Mouse (Mus musculus): ENCODE measurements around the gene Orai3.
"Not testable (repeated sequence)": the region's sequence is repeated elsewhere in the genome, so short reads cannot be mapped to it uniquely, and the experiment has no call there.

The Orai3 gene

GRCm38 (mm10) chr7:127769651-127770038 is at the start of gene Orai3:
Orai3 (plus strand) TSS chr7:127769815.
- DNase-seq (ENCODE audit: extremely low read depth, low read depth, low spot score): no peak

- DNase-seq (ENCODE audit: extremely low read depth, low read depth, low spot score): no peak
Measured at GRCm38 (mm10) chr7:127725490-127725889, 44.1 kb upstream of the Orai3 start.

- DNase-seq (ENCODE audit: extremely low read depth, low read depth, low spot score): no peak
Measured at GRCm38 (mm10) chr7:127725924-127726323, 43.7 kb upstream of the Orai3 start.

DNA sequence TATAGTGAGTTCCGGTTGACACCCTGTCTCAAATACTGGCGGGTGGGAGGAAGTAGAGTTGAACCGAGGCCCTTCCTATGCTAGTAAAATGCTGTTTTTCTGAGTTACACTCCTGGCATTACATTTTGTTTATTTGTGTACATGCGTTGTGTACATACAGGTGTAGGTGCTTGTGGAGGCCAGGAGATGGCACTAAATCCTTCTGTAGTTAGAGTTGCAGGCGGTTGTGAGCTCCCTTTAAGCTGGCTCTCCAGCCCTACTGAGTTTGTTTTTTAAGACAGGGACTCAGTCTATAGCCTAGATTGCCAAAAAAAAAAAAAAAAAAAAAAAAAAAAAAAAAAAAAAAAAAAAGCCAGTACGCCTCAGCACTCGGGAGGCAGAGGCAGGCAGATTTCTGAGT is 41.7 kb upstream of the Orai3 start:
- DNase-seq (ENCODE audit: extremely low read depth, low read depth, low spot score): no peak

GRCm38 (mm10) chr7:127730170-127730569 is 39.4 kb upstream of the Orai3 start:
- DNase-seq (ENCODE audit: extremely low read depth, low read depth, low spot score): no peak

- not testable (repeated sequence) for DNase-seq (ENCODE audit: extremely low read depth, low read depth, low spot score)
Measured at GRCm38 (mm10) chr7:127732066-127732465, 37.5 kb upstream of the Orai3 start, which contains the start of gene Ctf2. Ctf2 (minus strand) TSS chr7:127732166.

GRCm38 (mm10) chr7:127744366-127745045 is 25.1 kb upstream of the Orai3 start, which contains the start of gene Fbxl19:
Fbxl19 (plus strand) TSS chr7:127744543.
- DNase-seq (ENCODE audit: extremely low read depth, low read depth, low spot score): no peak

DNA sequence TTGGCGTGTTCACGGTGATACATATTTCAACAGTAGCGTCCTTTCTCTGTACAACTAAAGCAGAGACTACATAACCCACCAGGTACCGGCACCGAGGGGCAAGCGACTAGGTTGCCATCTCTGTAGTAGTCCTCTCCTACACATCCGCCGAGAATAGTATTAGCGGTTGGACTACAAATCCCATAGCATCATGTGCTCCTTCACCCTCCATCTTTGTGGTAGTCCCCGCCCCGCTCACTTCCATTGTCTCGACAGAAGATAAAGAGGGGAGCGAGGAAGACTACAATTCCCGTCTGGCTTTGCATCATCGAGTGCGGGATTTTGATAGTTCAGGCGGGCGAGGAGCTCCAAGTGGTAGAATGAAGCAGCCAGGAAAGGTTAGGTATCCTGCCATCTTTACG is 24.4 kb upstream of the Orai3 start:
- peak; percentile 86 for DNase-seq (ENCODE audit: extremely low read depth, low read depth, low spot score)

- DNase-seq (ENCODE audit: extremely low read depth, low read depth, low spot score): peak; percentile 96
Measured at GRCm38 (mm10) chr7:127745652-127746493, 23.7 kb upstream of the Orai3 start.

GRCm38 (mm10) chr7:127746494-127747491 is 22.8 kb upstream of the Orai3 start:
- DNase-seq (ENCODE audit: extremely low read depth, low read depth, low spot score): no peak

GRCm38 (mm10) chr7:127747559-127748234 is 21.9 kb upstream of the Orai3 start:
- no peak for DNase-seq (ENCODE audit: extremely low read depth, low read depth, low spot score)

DNA sequence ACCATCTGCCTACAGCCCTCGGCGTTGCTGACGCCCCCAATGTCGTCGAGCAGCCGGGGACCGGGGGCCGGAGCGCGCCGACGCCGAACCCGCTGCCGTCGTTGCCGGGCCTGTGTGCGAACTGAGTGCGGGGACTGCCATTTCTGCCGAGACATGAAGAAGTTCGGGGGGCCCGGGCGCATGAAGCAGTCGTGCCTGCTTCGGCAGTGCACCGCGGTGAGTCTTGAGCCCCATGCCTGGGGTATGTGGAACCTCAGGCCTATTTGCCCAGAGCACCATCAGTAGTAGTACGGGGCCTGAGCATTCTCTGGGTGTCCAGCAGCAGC is 21.4 kb upstream of the Orai3 start:
- no peak for DNase-seq (ENCODE audit: extremely low read depth, low read depth, low spot score)

DNA sequence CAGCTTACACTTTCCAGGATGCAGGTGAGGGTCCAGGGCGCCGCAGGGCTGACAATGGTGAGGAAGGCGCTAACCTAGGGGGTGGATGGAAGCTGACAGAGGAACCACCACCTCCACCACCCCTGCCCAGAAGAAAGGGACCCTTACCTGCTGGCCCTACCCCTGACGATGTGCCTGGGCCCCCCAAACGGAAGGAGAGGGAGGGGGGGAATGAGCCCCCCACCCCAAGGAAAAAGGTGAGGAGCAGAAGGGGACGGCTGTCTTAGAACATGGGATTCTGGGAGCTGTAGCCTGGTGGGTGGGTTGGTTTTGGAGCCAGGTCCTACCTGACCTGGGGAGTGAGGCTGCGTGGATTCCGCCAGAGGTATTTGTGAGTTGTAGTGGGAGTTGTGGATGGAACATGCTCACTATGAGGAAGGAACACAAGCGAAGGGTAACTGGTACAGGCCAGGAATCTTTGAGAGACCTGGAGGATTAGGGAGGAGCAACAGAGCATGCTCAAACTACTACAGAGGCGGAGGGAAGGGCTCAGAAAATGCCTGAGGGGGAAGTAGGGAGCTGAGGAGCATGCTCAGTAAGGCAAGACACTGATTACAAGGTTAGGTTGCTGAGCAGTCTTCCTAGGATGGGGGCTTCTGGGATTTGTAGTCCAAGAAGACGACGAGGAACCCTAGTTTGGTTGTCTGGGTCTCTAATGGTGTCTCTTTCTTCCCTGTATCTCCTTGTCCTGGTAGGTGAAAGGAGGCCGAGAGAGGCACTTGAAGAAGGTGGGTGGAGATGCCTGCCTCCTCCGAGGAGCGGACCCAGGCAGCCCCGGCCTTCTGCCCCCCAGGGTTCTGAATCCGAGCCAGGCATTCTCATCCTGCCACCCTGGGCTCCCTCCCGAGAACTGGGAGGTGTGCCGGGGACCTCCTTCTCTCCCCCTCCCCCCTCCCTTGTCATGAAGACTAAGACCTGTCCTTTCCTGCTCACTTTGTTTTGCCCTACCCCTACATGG is 19.2 kb upstream of the Orai3 start:
- DNase-seq (ENCODE audit: extremely low read depth, low read depth, low spot score): peak; percentile 78

DNA sequence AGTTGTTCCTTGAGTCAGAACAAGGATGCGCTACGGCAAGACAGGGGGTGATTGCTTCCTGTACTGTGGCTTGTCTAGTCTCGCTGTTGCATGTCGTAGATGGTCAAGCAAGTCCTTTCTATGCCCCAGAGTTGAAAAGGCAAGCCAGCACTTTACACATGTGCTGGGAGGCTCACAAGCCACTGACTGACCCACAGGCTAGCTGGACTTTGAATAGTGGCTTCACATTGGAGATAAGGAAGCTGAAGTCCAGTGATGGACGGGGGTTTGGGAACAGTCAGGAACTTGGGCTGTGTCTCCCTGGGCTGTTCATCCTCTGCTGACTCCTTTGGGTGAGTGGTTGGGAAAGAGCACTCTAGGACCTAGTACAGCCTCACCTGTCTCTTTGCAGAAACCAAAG is 18.0 kb upstream of the Orai3 start:
- DNase-seq (ENCODE audit: extremely low read depth, low read depth, low spot score): no peak

GRCm38 (mm10) chr7:127752069-127752468 is 17.5 kb upstream of the Orai3 start:
- no peak for DNase-seq (ENCODE audit: extremely low read depth, low read depth, low spot score)

DNA sequence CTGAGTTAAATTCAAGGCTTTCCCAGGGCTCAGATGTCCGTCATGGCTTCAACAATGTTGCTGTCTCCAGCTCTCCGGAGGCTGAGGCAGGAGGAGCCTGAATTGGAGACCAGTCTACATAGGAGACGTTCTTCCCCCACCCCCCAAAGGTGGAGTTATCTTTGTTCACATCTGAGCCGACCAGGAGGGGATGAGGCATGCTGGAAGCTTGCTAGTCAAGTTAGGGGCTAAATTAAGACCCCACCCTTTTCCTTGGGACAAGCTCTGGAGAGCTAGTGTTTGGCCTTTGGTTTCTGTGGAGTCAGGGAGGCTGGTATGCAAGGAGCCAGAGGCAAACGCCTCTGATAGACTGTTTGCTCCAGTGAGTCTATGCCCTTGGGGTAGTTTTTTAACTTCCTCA is 16.5 kb upstream of the Orai3 start:
- no peak for DNase-seq (ENCODE audit: extremely low read depth, low read depth, low spot score)

- DNase-seq (ENCODE audit: extremely low read depth, low read depth, low spot score): no peak
Measured at GRCm38 (mm10) chr7:127753741-127754140, 15.9 kb upstream of the Orai3 start.

DNA sequence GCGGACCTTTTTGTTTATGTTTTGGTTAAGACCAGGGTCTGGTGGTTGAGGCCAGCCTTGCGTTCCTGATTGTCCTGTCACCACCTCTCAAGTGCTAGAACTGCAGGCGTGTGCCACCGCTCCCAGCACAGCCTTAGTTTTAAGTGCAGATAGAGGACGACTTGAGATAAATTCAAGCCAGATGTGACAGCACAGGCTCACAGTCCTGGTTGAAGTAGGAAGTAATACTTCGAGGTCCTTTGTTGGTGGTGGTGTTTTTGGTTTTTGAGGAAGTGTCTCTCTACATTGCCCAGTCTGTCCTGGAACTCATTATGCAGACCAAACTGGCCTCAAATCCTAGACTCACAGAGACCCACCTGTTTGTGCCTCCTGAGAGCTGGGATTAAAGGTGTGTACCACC is 9.9 kb upstream of the Orai3 start:
- no peak for DNase-seq (ENCODE audit: extremely low read depth, low read depth, low spot score)

- no peak for DNase-seq (ENCODE audit: extremely low read depth, low read depth, low spot score)
Measured at GRCm38 (mm10) chr7:127760478-127760877, 9.1 kb upstream of the Orai3 start.

Measured in fat pad, adult 2 months (tissue).